ENCODE assay signal across 8 mouse cellular contexts in the genomic region with DNA sequence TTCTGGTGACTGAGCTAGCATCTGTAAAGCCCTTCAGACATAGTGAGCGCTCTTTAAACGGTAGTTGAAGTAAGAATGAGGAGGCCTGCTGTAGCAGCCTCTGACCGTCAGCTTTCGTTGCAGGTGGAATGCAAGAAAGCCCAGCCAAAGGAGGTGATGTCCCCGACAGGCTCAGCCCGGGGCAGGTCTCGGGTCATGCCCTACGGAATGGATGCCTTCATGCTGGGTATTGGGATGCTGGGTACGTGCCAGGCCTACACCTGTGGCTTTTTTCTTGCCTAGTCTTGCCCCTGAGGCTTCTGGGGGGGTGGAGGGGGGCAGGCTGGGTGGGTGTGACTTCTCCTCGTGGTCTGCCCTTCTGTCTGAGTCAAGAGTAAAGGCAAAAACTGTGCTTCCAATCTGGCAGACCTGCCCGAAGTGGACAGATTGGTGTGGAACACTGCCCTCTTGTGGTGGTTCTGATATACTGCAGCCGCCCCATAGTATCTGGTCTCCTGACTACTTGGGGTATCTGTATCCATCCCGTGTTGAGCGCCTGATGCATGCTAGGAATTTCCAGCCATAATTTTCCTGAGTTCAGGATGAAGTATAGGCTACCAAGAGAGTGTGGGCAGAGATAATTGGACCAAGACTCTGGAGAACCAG. TPM values are rescaled to one million over a fixed set of nuclear protein-coding genes. Genes with fewer than 3 reads are reported as not detected.
DNase-seq lines count a peak whose midpoint lies in the region; ATAC-seq and TF ChIP-seq lines count a peak whose summit lies in the region.

No protein-coding gene starts in this region.

- no peak for TF ChIP-seq EP300 in stomach, postnatal 0 days (optimal IDR thresholded peaks at IDR 0.05)

- peak overlapping the region; percentile 3; the same call in 1 of the 2 replicates for H3K4me3 ChIP-seq in hindbrain, embryonic 10.5 days
- no peak overlapping the region for H3K4me3 ChIP-seq in hindbrain, embryonic 16.5 days (ENCODE audit: low read length)
- no peak overlapping the region for H3K4me3 ChIP-seq in cortical plate, adult 2 months (ENCODE audit: insufficient read depth, low read length)
- no peak overlapping the region for H3K4me3 ChIP-seq in kidney, embryonic 15.5 days (replicated peaks)
- H3K4me3 ChIP-seq in limb, embryonic 14.5 days (replicated peaks; ENCODE audit: low read length), result no peak overlapping the region
- no peak overlapping the region for H3K4me3 ChIP-seq in stomach, postnatal 0 days (ENCODE audit: low read depth, low read length)

- H3K9ac ChIP-seq in hindbrain, embryonic 16.5 days (ENCODE audit: low read depth, low read length), result no peak overlapping the region
- no peak overlapping the region for H3K9ac ChIP-seq in kidney, embryonic 15.5 days
- H3K9ac ChIP-seq in limb, embryonic 14.5 days (ENCODE audit: low read depth, low read length, severe bottlenecking), result no peak overlapping the region
- no peak overlapping the region for H3K9ac ChIP-seq in stomach, postnatal 0 days (ENCODE audit: low read length)

- H3K9me3 ChIP-seq in hindbrain, embryonic 10.5 days, result no peaks in the 10 kb centered on the region
- H3K9me3 ChIP-seq in hindbrain, embryonic 16.5 days (ENCODE audit: control insufficient read depth, low read length), result no peaks in the 10 kb centered on the region
- no peaks in the 10 kb centered on the region for H3K9me3 ChIP-seq in kidney, embryonic 15.5 days (replicated peaks)
- H3K9me3 ChIP-seq in limb, embryonic 14.5 days (ENCODE audit: control insufficient read depth, low read length), result no peaks in the 10 kb centered on the region
- no peaks in the 10 kb centered on the region for H3K9me3 ChIP-seq in stomach, postnatal 0 days (ENCODE audit: control insufficient read depth, low read length)

- H3K27me3 ChIP-seq in hindbrain, embryonic 10.5 days (ENCODE audit: insufficient read depth, poor library complexity, severe bottlenecking), result no peaks in the 10 kb centered on the region
- no peaks in the 10 kb centered on the region for H3K27me3 ChIP-seq in hindbrain, embryonic 16.5 days (replicated peaks; ENCODE audit: control insufficient read depth, insufficient read depth, low read length)
- H3K27me3 ChIP-seq in kidney, embryonic 15.5 days, result no peaks in the 10 kb centered on the region
- no peaks in the 10 kb centered on the region for H3K27me3 ChIP-seq in limb, embryonic 14.5 days (ENCODE audit: control insufficient read depth, insufficient read depth, low read length)
- no peaks in the 10 kb centered on the region for H3K27me3 ChIP-seq in stomach, postnatal 0 days (ENCODE audit: control insufficient read depth, insufficient read depth, low read length)

- H3K36me3 ChIP-seq in hindbrain, embryonic 10.5 days, result peaks cover 96% of the 10 kb centered on the region
- peaks cover 25% of the 10 kb centered on the region for H3K36me3 ChIP-seq in hindbrain, embryonic 16.5 days (ENCODE audit: control insufficient read depth, insufficient read depth, low read length)
- H3K36me3 ChIP-seq in kidney, embryonic 15.5 days, result peaks cover 68% of the 10 kb centered on the region
- peaks cover 74% of the 10 kb centered on the region for H3K36me3 ChIP-seq in limb, embryonic 14.5 days (ENCODE audit: control insufficient read depth, insufficient read depth, low read length)
- no peaks in the 10 kb centered on the region for H3K36me3 ChIP-seq in stomach, postnatal 0 days (ENCODE audit: control insufficient read depth, insufficient read depth, low read length)

- peak overlapping the region; percentile 54 for H3K27ac ChIP-seq in hindbrain, embryonic 10.5 days
- H3K27ac ChIP-seq in hindbrain, embryonic 16.5 days (ENCODE audit: low read depth, low read length), result no peak overlapping the region
- no peak overlapping the region for H3K27ac ChIP-seq in cortical plate, adult 2 months (ENCODE audit: insufficient read depth, low read length)
- no peak overlapping the region for H3K27ac ChIP-seq in kidney, embryonic 15.5 days
- H3K27ac ChIP-seq in limb, embryonic 14.5 days (replicated peaks; ENCODE audit: low read depth, low read length), result no peak overlapping the region
- H3K27ac ChIP-seq in stomach, postnatal 0 days (replicated peaks), result no peak overlapping the region

- WGBS in hindbrain, embryonic 10.5 days, result 46% methylated on average over 14 of the region's 14 CpGs
- 30% methylated on average over 14 of the region's 14 CpGs for WGBS in hindbrain, embryonic 16.5 days
- 41% methylated on average over 14 of the region's 14 CpGs for WGBS in kidney, embryonic 15.5 days
- WGBS in limb, embryonic 14.5 days, result 41% methylated on average over 14 of the region's 14 CpGs
- WGBS in stomach, postnatal 0 days, result 33% methylated on average over 14 of the region's 14 CpGs

- no peak overlapping the region for H3K4me2 ChIP-seq in hindbrain, embryonic 16.5 days (ENCODE audit: low read length)
- H3K4me2 ChIP-seq in kidney, embryonic 15.5 days, result no peak overlapping the region
- H3K4me2 ChIP-seq in limb, embryonic 14.5 days (replicated peaks; ENCODE audit: low read depth, low read length, severe bottlenecking), result no peak overlapping the region
- no peak overlapping the region for H3K4me2 ChIP-seq in stomach, postnatal 0 days (replicated peaks; ENCODE audit: low read depth)

- no peak for ATAC-seq in hindbrain, embryonic 16.5 days
- peak; percentile 22; the same call in 1 of the 2 replicates for ATAC-seq in kidney, embryonic 15.5 days (replicated peaks; ENCODE audit: low FRiP score)
- ATAC-seq in limb, embryonic 14.5 days (ENCODE audit: low FRiP score, low read depth), result no peak; the same call in 1 of the 2 replicates
- peak; percentile 43 for ATAC-seq in stomach, postnatal 0 days (ENCODE audit: low FRiP score, low TSS enrichment)

- peak; percentile 95 for TF ChIP-seq CTCF in cortical plate, adult 2 months (IDR thresholded peaks at IDR 0.05; ENCODE audit: extremely low read depth, insufficient read depth, low read length)
- peak; percentile 90 for TF ChIP-seq CTCF in stomach, postnatal 0 days (IDR thresholded peaks at IDR 0.05; ENCODE audit: low read depth)

- TF ChIP-seq POLR2A in cortical plate, adult 2 months (IDR thresholded peaks at IDR 0.05; ENCODE audit: extremely low read depth, insufficient read depth, low read length), result no peak
- no peak for TF ChIP-seq POLR2A in limb, embryonic 14.5 days (IDR thresholded peaks at IDR 0.05; ENCODE audit: borderline replicate concordance, extremely low read depth, insufficient read depth, insufficient read length)

- peak; percentile 85 for DNase-seq in hindbrain, embryonic 10.5 days (ENCODE audit: low spot score)
- peak; percentile 68 for DNase-seq in gastrocnemius, postnatal 10 days
- DNase-seq in limb, embryonic 14.5 days (ENCODE audit: low spot score), result peak; percentile 90
- peak; percentile 82 for DNase-seq in neural tube, embryonic 10.5 days (ENCODE audit: extremely low spot score, low spot score)
- DNase-seq in stomach, postnatal 0 days (ENCODE audit: low spot score), result peak; percentile 77

- H3K4me1 ChIP-seq in hindbrain, embryonic 10.5 days (replicated peaks), result peaks cover 66% of the 10 kb centered on the region
- peaks cover 30% of the 10 kb centered on the region for H3K4me1 ChIP-seq in hindbrain, embryonic 16.5 days (ENCODE audit: control insufficient read depth, insufficient read depth, low read depth, low read length)
- H3K4me1 ChIP-seq in cortical plate, adult 2 months (ENCODE audit: control insufficient read depth, insufficient read depth, low read length), result no peaks in the 10 kb centered on the region
- peaks cover 32% of the 10 kb centered on the region for H3K4me1 ChIP-seq in kidney, embryonic 15.5 days
- H3K4me1 ChIP-seq in limb, embryonic 14.5 days (ENCODE audit: control insufficient read depth, insufficient read depth, low read length), result peaks cover 19% of the 10 kb centered on the region
- H3K4me1 ChIP-seq in stomach, postnatal 0 days (replicated peaks; ENCODE audit: control insufficient read depth, insufficient read depth), result peaks cover 3% of the 10 kb centered on the region; the same call in 1 of the 2 replicates

RNA-seq across cellular contexts. Expression of gene Msi1, which starts 11.9 kb away (rescaled TPM):
- 167 and 222 TPM in 2 replicates for polyA plus RNA-seq in hindbrain, embryonic 10.5 days (2016; fragmentation: Nextera tagmentation; extraction: Ambion mirVana)
- polyA plus RNA-seq in hindbrain, embryonic 16.5 days (2015; fragmentation: Nextera tagmentation; extraction: Ambion mirVana), result 23.0 and 44.5 TPM in 2 replicates
- polyA plus RNA-seq in cortical plate, adult 2 months (2012; rRNA removed), result 43.8 and 44.3 TPM in 2 replicates
- total RNA-seq in gastrocnemius, postnatal 10 days (2021), result 1 to 10 TPM; 2.6 to 6.1 TPM
- polyA plus RNA-seq in kidney, embryonic 15.5 days (2015; fragmentation: Nextera tagmentation; extraction: Ambion mirVana), result 21.1 and 22.0 TPM in 2 replicates
- 40.6 and 51.6 TPM in 2 replicates for polyA plus RNA-seq in limb, embryonic 14.5 days (2012; rRNA removed)
- polyA plus RNA-seq in limb, embryonic 14.5 days (2014; fragmentation: Nextera tagmentation; extraction: Ambion mirVana), result 15.5 and 18.0 TPM in 2 replicates
- 3.2 and 3.6 TPM in 2 replicates for polyA plus RNA-seq in stomach, postnatal 0 days (2015; fragmentation: Nextera tagmentation; extraction: Ambion mirVana)

RNA-seq across cellular contexts. Expression of gene Pla2g1b, which starts 24.7 kb away (rescaled TPM):
- 0.51 TPM in 1 of 2 replicates, not detected in the other for polyA plus RNA-seq in hindbrain, embryonic 10.5 days (2016; fragmentation: Nextera tagmentation; extraction: Ambion mirVana)
- polyA plus RNA-seq in hindbrain, embryonic 16.5 days (2015; fragmentation: Nextera tagmentation; extraction: Ambion mirVana), result not detected in 2 replicates
- not detected in 2 replicates for polyA plus RNA-seq in cortical plate, adult 2 months (2012; rRNA removed)
- total RNA-seq in gastrocnemius, postnatal 10 days (2021), result not detected
- polyA plus RNA-seq in kidney, embryonic 15.5 days (2015; fragmentation: Nextera tagmentation; extraction: Ambion mirVana), result 0.61 and 1.2 TPM in 2 replicates
- polyA plus RNA-seq in limb, embryonic 14.5 days (2012; rRNA removed), result not detected in 2 replicates
- not detected in 2 replicates for polyA plus RNA-seq in limb, embryonic 14.5 days (2014; fragmentation: Nextera tagmentation; extraction: Ambion mirVana)
- 464 and 489 TPM in 2 replicates for polyA plus RNA-seq in stomach, postnatal 0 days (2015; fragmentation: Nextera tagmentation; extraction: Ambion mirVana)

RNA-seq across cellular contexts. Expression of gene Sirt4, which starts 43.2 kb away (rescaled TPM):
- polyA plus RNA-seq in hindbrain, embryonic 10.5 days (2016; fragmentation: Nextera tagmentation; extraction: Ambion mirVana), result 17.2 and 17.3 TPM in 2 replicates
- 24.8 and 26.8 TPM in 2 replicates for polyA plus RNA-seq in hindbrain, embryonic 16.5 days (2015; fragmentation: Nextera tagmentation; extraction: Ambion mirVana)
- 89.5 and 107 TPM in 2 replicates for polyA plus RNA-seq in cortical plate, adult 2 months (2012; rRNA removed)
- 10 to 100 TPM; 12.7 to 16.6 TPM for total RNA-seq in gastrocnemius, postnatal 10 days (2021)
- 24.6 and 25.0 TPM in 2 replicates for polyA plus RNA-seq in kidney, embryonic 15.5 days (2015; fragmentation: Nextera tagmentation; extraction: Ambion mirVana)
- 69.2 and 82.4 TPM in 2 replicates for polyA plus RNA-seq in limb, embryonic 14.5 days (2012; rRNA removed)
- polyA plus RNA-seq in limb, embryonic 14.5 days (2014; fragmentation: Nextera tagmentation; extraction: Ambion mirVana), result 20.4 and 24.1 TPM in 2 replicates
- 10.1 and 11.5 TPM in 2 replicates for polyA plus RNA-seq in stomach, postnatal 0 days (2015; fragmentation: Nextera tagmentation; extraction: Ambion mirVana)

Comparison
In these comparisons a context has a peak if more than half of its experiments do, and no peak if none do; other contexts are left out.
1. ATAC-seq: peak in kidney, embryonic 15.5 days (single experiment) and stomach, postnatal 0 days (single experiment); none in hindbrain, embryonic 16.5 days (single experiment) and limb, embryonic 14.5 days (single experiment).
2. RNA of gene Pla2g1b, which starts 24.7 kb away (polyA plus RNA-seq): 464 to 489 TPM in stomach, postnatal 0 days; 0.61 to 1.2 TPM in kidney, embryonic 15.5 days, 0.51 TPM in hindbrain, embryonic 10.5 days, not detected in hindbrain, embryonic 16.5 days, not detected in cortical plate, adult 2 months and not detected in limb, embryonic 14.5 days; every median in the first group is over 100 times any median in the second.
3. Peak in every context shown above with its lines, with median percentiles within 50 percentile points of each other: DNase-seq.